10 mouse cellular contexts compared by ENCODE assay signal in the genomic region with DNA sequence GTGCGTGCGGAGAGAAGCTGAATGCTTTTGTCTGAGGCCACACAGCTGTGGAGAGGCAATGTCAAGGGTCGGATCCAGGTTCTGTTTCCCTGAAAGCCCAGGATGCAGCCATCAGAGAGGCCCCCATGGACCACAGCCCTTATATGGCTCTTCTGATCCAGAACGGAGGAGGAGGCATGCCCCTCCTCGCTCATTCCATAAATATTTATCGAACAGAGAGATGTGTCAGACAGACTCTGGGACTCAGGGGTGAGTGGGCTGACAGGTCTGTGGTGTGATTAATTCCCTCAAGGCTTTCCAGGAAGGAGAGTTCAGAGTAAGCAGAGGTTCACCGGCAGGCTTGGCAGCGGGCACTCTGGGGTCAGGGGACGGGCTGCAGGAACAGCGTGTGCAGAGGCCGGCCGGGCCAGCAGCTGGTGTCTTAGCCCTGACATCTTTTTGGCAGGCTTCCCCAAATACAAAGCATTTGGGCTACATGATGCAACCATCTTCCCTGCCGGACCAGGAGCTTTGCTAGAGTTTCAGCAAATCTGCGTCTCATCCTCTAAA. TPM values are rescaled to one million over a fixed set of nuclear protein-coding genes. Genes with fewer than 3 reads are reported as not detected.
DNase-seq lines count a peak whose midpoint lies in the region; ATAC-seq and TF ChIP-seq lines count a peak whose summit lies in the region.
"Had no signal": no experiment of that assay in that cellular context is flagged by ENCODE, and none has a peak within 500 bp of the region (broad histone marks: within the 10 kb centered on the region; RNA-seq: fewer than 3 reads in every experiment).

No protein-coding gene starts in this region.

- H3K4me3 ChIP-seq in midbrain, embryonic 11.5 days (ENCODE audit: low read depth, low read length) = no peak overlapping the region
- no peak overlapping the region for H3K4me3 ChIP-seq in midbrain, embryonic 16.5 days (ENCODE audit: low read depth, low read length)
- no peak overlapping the region for H3K4me3 ChIP-seq in hindbrain, postnatal 0 days (ENCODE audit: low read length)
- no peak overlapping the region for H3K4me3 ChIP-seq in lung, postnatal 0 days (ENCODE audit: low read depth, low read length)
- H3K4me3 ChIP-seq: embryonic facial prominence, embryonic 13.5 days had no signal

- ATAC-seq in midbrain, embryonic 11.5 days (ENCODE audit: low FRiP score) = no peak
- ATAC-seq in midbrain, embryonic 16.5 days = no peak
- ATAC-seq in hindbrain, postnatal 0 days = peak; percentile 59; the same call in 1 of the 2 replicates
- ATAC-seq in lung, postnatal 0 days = peak; percentile 86

- H3K27me3 ChIP-seq in midbrain, embryonic 11.5 days (ENCODE audit: control insufficient read depth, insufficient read depth, low read length) = no peaks in the 10 kb centered on the region
- H3K27me3 ChIP-seq in midbrain, embryonic 16.5 days (ENCODE audit: control insufficient read depth, insufficient read depth, low read depth, low read length) = no peaks in the 10 kb centered on the region
- H3K27me3 ChIP-seq in hindbrain, postnatal 0 days (ENCODE audit: insufficient read depth, low read length) = no peaks in the 10 kb centered on the region
- H3K27me3 ChIP-seq in lung, postnatal 0 days (replicated peaks; ENCODE audit: insufficient read depth, low read length) = no peaks in the 10 kb centered on the region
- H3K27me3 ChIP-seq: embryonic facial prominence, embryonic 13.5 days had no signal

- intact Hi-C loops in gastrocnemius, postnatal 14 days (cut with DNase I; ENCODE audit: low total_unique reads) = loop anchor here (5.0 kb wide), 1 partner anchor 58 kb away; no protein-coding TSS in a partner anchor

- no peak overlapping the region for H3K27ac ChIP-seq in midbrain, embryonic 11.5 days (ENCODE audit: low read depth, low read length)
- H3K27ac ChIP-seq in midbrain, embryonic 16.5 days (ENCODE audit: low read length) = no peak overlapping the region
- no peak overlapping the region for H3K27ac ChIP-seq in hindbrain, postnatal 0 days
- H3K27ac ChIP-seq in lung, postnatal 0 days (ENCODE audit: low read length) = no peak overlapping the region
- H3K27ac ChIP-seq: embryonic facial prominence, embryonic 13.5 days had no signal

- TF ChIP-seq CTCF in hindbrain, postnatal 0 days (IDR thresholded peaks at IDR 0.05; ENCODE audit: low read depth) = no peak
- TF ChIP-seq CTCF in lung, postnatal 0 days (IDR thresholded peaks at IDR 0.05) = no peak

- no peaks in the 10 kb centered on the region for H3K9me3 ChIP-seq in midbrain, embryonic 11.5 days (ENCODE audit: control insufficient read depth, low read length)
- H3K9me3 ChIP-seq in midbrain, embryonic 16.5 days (replicated peaks; ENCODE audit: control insufficient read depth, low read length, poor library complexity, severe bottlenecking) = no peaks in the 10 kb centered on the region
- no peaks in the 10 kb centered on the region for H3K9me3 ChIP-seq in hindbrain, postnatal 0 days (ENCODE audit: low read length)
- no peaks in the 10 kb centered on the region for H3K9me3 ChIP-seq in lung, postnatal 0 days (ENCODE audit: low read length)
- H3K9me3 ChIP-seq: embryonic facial prominence, embryonic 13.5 days had no signal

- TF ChIP-seq EP300 in lung, postnatal 0 days (IDR thresholded peaks at IDR 0.05) = peak; percentile 92

- no peak overlapping the region for H3K4me2 ChIP-seq in midbrain, embryonic 11.5 days
- H3K4me2 ChIP-seq in midbrain, embryonic 16.5 days (ENCODE audit: low read length) = no peak overlapping the region
- H3K4me2 ChIP-seq in hindbrain, postnatal 0 days (ENCODE audit: low read depth, low read length) = no peak overlapping the region
- H3K4me2 ChIP-seq in lung, postnatal 0 days (replicated peaks; ENCODE audit: low read depth, low read length) = no peak overlapping the region
- H3K4me2 ChIP-seq: embryonic facial prominence, embryonic 13.5 days had no signal

- no peak for DNase-seq in midbrain, embryonic 11.5 days (ENCODE audit: low spot score, missing footprints)
- DNase-seq in gastrocnemius, postnatal 14 days = peak; percentile 67
- peak; percentile 76 for DNase-seq in hindbrain, postnatal 0 days (ENCODE audit: low spot score)
- peak; percentile 93 for DNase-seq in lung, postnatal 0 days (ENCODE audit: low spot score)
- DNase-seq in layer of hippocampus, postnatal 14 days (ENCODE audit: low spot score in 2 of 2) = no peak
- DNase-seq in layer of hippocampus, postnatal 10 days (ENCODE audit: low spot score in 2 of 2) = no peak
- DNase-seq in cerebellum, adult 8-10 months = no peak

- 0 out of 2 replicates have a peak overlapping the region, but pooled peaks have one; percentile 34 for H3K9ac ChIP-seq in midbrain, embryonic 11.5 days (ENCODE audit: low read length)
- H3K9ac ChIP-seq in midbrain, embryonic 16.5 days (ENCODE audit: low read depth, low read length) = no peak overlapping the region
- no peak overlapping the region for H3K9ac ChIP-seq in hindbrain, postnatal 0 days (replicated peaks; ENCODE audit: low read length)
- H3K9ac ChIP-seq in lung, postnatal 0 days (replicated peaks; ENCODE audit: low read depth) = no peak overlapping the region
- H3K9ac ChIP-seq: embryonic facial prominence, embryonic 13.5 days had no signal

- 62% methylated on average over 14 of the region's 14 CpGs for WGBS in midbrain, embryonic 11.5 days
- 41% methylated on average over 14 of the region's 14 CpGs for WGBS in midbrain, embryonic 16.5 days
- 29% methylated on average over 14 of the region's 14 CpGs for WGBS in hindbrain, postnatal 0 days
- WGBS in lung, postnatal 0 days = 19% methylated on average over 14 of the region's 14 CpGs

- no peaks in the 10 kb centered on the region for H3K36me3 ChIP-seq in midbrain, embryonic 11.5 days (ENCODE audit: control insufficient read depth, insufficient read depth, low read length)
- H3K36me3 ChIP-seq in midbrain, embryonic 16.5 days (ENCODE audit: control insufficient read depth, insufficient read depth, low read length) = no peaks in the 10 kb centered on the region
- H3K36me3 ChIP-seq in hindbrain, postnatal 0 days (ENCODE audit: insufficient read depth, low read length) = no peaks in the 10 kb centered on the region
- no peaks in the 10 kb centered on the region for H3K36me3 ChIP-seq in lung, postnatal 0 days (ENCODE audit: insufficient read depth, low read length)
- H3K36me3 ChIP-seq: embryonic facial prominence, embryonic 13.5 days had no signal

- H3K4me1 ChIP-seq in midbrain, embryonic 11.5 days (ENCODE audit: control insufficient read depth, insufficient read depth, low read length) = no peaks in the 10 kb centered on the region
- H3K4me1 ChIP-seq in midbrain, embryonic 16.5 days (ENCODE audit: control insufficient read depth, insufficient read depth, low read length) = peaks cover 10% of the 10 kb centered on the region; the same call in 1 of the 2 replicates
- no peaks in the 10 kb centered on the region; the same call in 1 of the 2 replicates for H3K4me1 ChIP-seq in hindbrain, postnatal 0 days (ENCODE audit: insufficient read depth, low read length)
- no peaks in the 10 kb centered on the region for H3K4me1 ChIP-seq in lung, postnatal 0 days (ENCODE audit: insufficient read depth, low read depth, low read length)

RNA-seq across cellular contexts. Expression of gene Crispld2, which starts 12.0 kb away (rescaled TPM):
- polyA plus RNA-seq in midbrain, embryonic 11.5 days (2014; fragmentation: Nextera tagmentation; extraction: Ambion mirVana) = 2.3 and 2.9 TPM in 2 replicates
- polyA plus RNA-seq in midbrain, embryonic 16.5 days (2015; fragmentation: Nextera tagmentation; extraction: Ambion mirVana) = 2.0 and 2.4 TPM in 2 replicates
- total RNA-seq in gastrocnemius, postnatal 14 days (2021) = 1 to 10 TPM; 5.7 to 5.9 TPM
- total RNA-seq in hindbrain, postnatal 0 days (2014; rRNA removed) = 3.5 and 5.6 TPM in 2 replicates
- polyA plus RNA-seq in hindbrain, postnatal 0 days (2015; fragmentation: Nextera tagmentation; extraction: Ambion mirVana) = 2.5 and 2.6 TPM in 2 replicates
- 9.7 and 16.8 TPM in 2 replicates for polyA plus RNA-seq in lung, postnatal 0 days (2015; fragmentation: Nextera tagmentation; extraction: Ambion mirVana)
- total RNA-seq in layer of hippocampus, postnatal 14 days (2021) = 1 to 10 TPM; 1.6 to 2.1 TPM
- total RNA-seq in layer of hippocampus, postnatal 10 days (2021) = 1 to 10 TPM; 2.2 to 2.9 TPM
- total RNA-seq: CH12.LX had no signal

Comparison
In these comparisons a context has a peak if more than half of its experiments do, and no peak if none do; other contexts are left out.
1. ATAC-seq: peak in hindbrain, postnatal 0 days (single experiment) and lung, postnatal 0 days (single experiment); none in midbrain, embryonic 11.5 days (single experiment) and midbrain, embryonic 16.5 days (single experiment).
2. DNase-seq: peak in gastrocnemius, postnatal 14 days (single experiment), hindbrain, postnatal 0 days (single experiment) and lung, postnatal 0 days (single experiment); none in midbrain, embryonic 11.5 days (single experiment), layer of hippocampus, postnatal 14 days (0 of 2), layer of hippocampus, postnatal 10 days (0 of 2) and cerebellum, adult 8-10 months (single experiment).